Mouse (Mus musculus) forebrain, embryonic 16.5 days (tissue): ENCODE results near the gene Esrrg. TPM values are rescaled to one million over a fixed set of nuclear protein-coding genes. Genes with fewer than 3 reads are reported as not detected.

Experiments
- ATAC-seq: fragments of 200-750 bp; cut with Nextera tagmentation; 2 replicates; pipeline ENCODE4 v1.8.0; 2017; ENCODE audit warnings: mild to moderate bottlenecking, moderate library complexity
- H3K27ac ChIP-seq: fragments of 300-500 bp; sonication (generic); 2 replicates; pipeline ENCODE4 v1.5.1; 2014; ENCODE audit warnings: low read length, control low read depth
- H3K27me3 ChIP-seq: fragments of 300-500 bp; sonication (generic); replicated peaks from 2 replicates; pipeline ENCODE4 v1.6.1; 2014; ENCODE audit warnings: low read length; ENCODE audit not compliant: control insufficient read depth, insufficient read depth
- H3K36me3 ChIP-seq: fragments of 300-500 bp; sonication (generic); 2 replicates; pipeline ENCODE4 v1.6.1; 2014; ENCODE audit not compliant: control insufficient read depth, insufficient read depth
- H3K4me1 ChIP-seq: fragments of 300-500 bp; sonication (generic); replicated peaks from 2 replicates; pipeline ENCODE4 v1.6.1; 2014; ENCODE audit warnings: low read length; ENCODE audit not compliant: control insufficient read depth, insufficient read depth
- H3K4me2 ChIP-seq: fragments of 300-500 bp; sonication (generic); 2 replicates; pipeline ENCODE4 v1.6.1; 2014; ENCODE audit warnings: mild to moderate bottlenecking, low read length, control low read depth
- H3K4me3 ChIP-seq: fragments of 300-500 bp; sonication (generic); replicated peaks from 2 replicates; pipeline ENCODE4 v1.5.1; 2014; ENCODE audit warnings: mild to moderate bottlenecking, low read length, control low read depth
- H3K9ac ChIP-seq: fragments of 300-500 bp; sonication (generic); replicated peaks from 2 replicates; pipeline ENCODE4 v1.6.1; 2014; ENCODE audit warnings: low read depth, low read length, control low read depth
- H3K9me3 ChIP-seq: fragments of 300-500 bp; sonication (generic); 2 replicates; pipeline ENCODE4 v1.6.1; 2016; ENCODE audit warnings: low read length; ENCODE audit not compliant: control insufficient read depth
- WGBS: fragments of 180-500 bp; shearing (Covaris S2); extraction: QIAGEN DNeasy Blood & Tissue Kit; methylation state at CpG from one replicate; pipeline ENCODE4 v1.1.7; 2014; 5-methylcytosine and 5-hydroxymethylcytosine counted together
- polyA plus RNA-seq: library from polyadenylated mRNA; unstranded; fragments of >200 nt; fragmentation: Nextera tagmentation; extraction: Ambion mirVana; gene quantifications from 2 replicates; pipeline ENCODE4 v1.2.1, GENCODE M21; 2015

Gene Esrrg
- polyA plus RNA-seq, 1 experiment from 2014 or later = 11.2 TPM

DNA sequence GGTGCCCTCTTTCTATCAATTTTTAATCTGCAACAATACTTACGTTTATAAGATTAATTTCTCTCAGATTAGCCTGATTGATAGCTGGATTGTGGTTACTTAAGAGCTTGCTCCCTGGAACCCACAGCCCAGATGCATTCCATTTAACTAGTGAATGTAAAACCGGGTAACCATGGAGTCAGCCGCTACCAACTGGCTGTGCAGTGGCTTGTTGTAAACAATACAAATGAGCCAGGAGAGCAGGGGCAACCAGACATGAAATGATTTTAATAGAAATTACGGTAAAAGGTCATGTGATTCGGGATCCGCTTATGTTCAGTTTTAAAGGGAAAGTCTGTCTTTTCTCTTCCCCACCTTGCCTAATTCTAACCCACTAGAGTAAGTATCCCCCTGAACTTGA is 54.8 kb downstream of the Esrrg start:
- Histone ChIP-seq H3K27ac (no peak overlapping the region), H3K4me2 (no peak overlapping the region), H3K27me3 (no peaks in the 10 kb centered on the region), H3K9me3 (no peaks in the 10 kb centered on the region), H3K36me3 (no peaks in the 10 kb centered on the region), H3K4me3 (no peak overlapping the region), H3K4me1 (peaks cover 6% of the 10 kb centered on the region; the same call in 1 of the 2 replicates), H3K9ac (no peak overlapping the region)
- WGBS = 26% methylated on average over 6 of the region's 6 CpGs
- no peak for ATAC-seq

GRCm38 (mm10) chr1:187664261-187664660 is 55.7 kb downstream of the Esrrg start:
- 92% methylated on average over 7 of the region's 7 CpGs for WGBS

DNA sequence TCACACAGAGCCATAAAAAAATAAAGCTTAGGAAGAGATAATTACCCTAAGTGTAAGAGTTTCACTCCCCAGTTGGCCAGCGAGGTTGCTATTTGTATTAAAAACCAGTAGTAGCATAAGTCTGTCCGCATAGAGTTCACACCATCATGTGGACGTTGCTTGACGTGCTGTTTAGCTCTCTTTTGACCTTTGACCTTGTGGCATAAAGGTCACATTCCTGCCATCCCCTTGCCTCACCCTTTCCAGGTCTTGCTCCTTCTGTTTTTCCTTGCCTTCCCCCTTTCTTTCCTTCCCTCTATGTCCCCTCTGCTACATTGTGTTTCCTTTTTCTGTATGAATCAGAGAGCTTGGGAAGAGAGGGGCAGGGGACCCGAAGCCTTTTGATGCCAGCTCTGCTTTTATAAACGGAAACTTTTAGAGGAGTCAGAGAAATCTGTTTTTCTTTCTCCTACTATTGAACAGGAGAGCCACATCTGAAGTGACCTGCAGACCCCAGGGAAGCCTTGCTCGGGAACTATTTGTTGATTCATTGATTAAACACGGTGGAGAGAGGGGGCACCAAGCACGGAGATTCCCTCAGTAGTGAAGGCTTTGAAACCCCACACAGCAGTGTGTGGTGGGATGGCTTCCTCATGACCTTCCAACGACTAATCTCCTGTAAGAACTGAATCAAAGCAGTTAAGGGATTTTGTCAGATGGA is 57.5 kb downstream of the Esrrg start:
- no peaks in the 10 kb centered on the region for H3K36me3 ChIP-seq
- H3K4me2 ChIP-seq = no peak overlapping the region
- no peaks in the 10 kb centered on the region for H3K27me3 ChIP-seq
- H3K4me1 ChIP-seq = peaks cover 6% of the 10 kb centered on the region; the same call in 1 of the 2 replicates
- WGBS = 55% methylated on average over 10 of the region's 10 CpGs
- no peak overlapping the region for H3K4me3 ChIP-seq
- no peak for ATAC-seq
- no peak overlapping the region for H3K27ac ChIP-seq
- H3K9ac ChIP-seq = no peak overlapping the region
- no peaks in the 10 kb centered on the region for H3K9me3 ChIP-seq

More at GRCm38 (mm10) chr1:187664261-187664660, 55.7 kb downstream of the Esrrg start:
- no peaks in the 10 kb centered on the region for H3K27me3 ChIP-seq
- H3K4me3 ChIP-seq = no peak overlapping the region
- no peak overlapping the region for H3K9ac ChIP-seq
- H3K9me3 ChIP-seq = no peaks in the 10 kb centered on the region
- H3K4me1 ChIP-seq = peaks cover 6% of the 10 kb centered on the region; the same call in 1 of the 2 replicates
- no peak for ATAC-seq
- H3K36me3 ChIP-seq = no peaks in the 10 kb centered on the region
- H3K4me2 ChIP-seq = no peak overlapping the region
- H3K27ac ChIP-seq = no peak overlapping the region

- H3K4me3 ChIP-seq = no peak overlapping the region
- no peak overlapping the region for H3K27ac ChIP-seq
- H3K9ac ChIP-seq = no peak overlapping the region
- H3K9me3 ChIP-seq = no peaks in the 10 kb centered on the region
- 97% methylated on average over 6 of the region's 6 CpGs for WGBS
- no peaks in the 10 kb centered on the region for H3K36me3 ChIP-seq
- H3K4me1 ChIP-seq = no peaks in the 10 kb centered on the region
- no peaks in the 10 kb centered on the region for H3K27me3 ChIP-seq
- H3K4me2 ChIP-seq = no peak overlapping the region
- ATAC-seq = no peak
These were observed 61.2 kb downstream of the Esrrg start for GRCm38 (mm10) chr1:187669746-187670145.

DNA sequence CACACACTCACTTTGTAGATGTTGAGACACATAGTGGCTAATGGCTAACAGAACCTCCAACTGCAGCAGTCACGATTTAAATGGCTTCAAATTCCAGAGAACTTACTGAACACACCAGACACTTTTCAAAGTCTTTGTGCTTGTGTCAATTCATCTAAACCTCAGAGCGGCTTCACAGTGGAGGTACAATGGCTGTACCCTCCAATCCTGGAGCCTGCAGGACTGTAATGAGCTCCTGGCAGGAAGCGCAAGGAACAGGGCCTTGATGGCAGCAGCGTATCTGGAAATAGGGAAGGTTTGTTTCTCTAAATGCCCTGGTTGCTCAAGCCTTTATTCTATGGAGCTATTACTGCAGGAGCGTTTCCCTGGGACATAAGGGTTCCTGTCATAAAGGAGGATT is 63.9 kb downstream of the Esrrg start:
- Histone ChIP-seq H3K36me3 (no peaks in the 10 kb centered on the region), H3K27me3 (no peaks in the 10 kb centered on the region), H3K27ac (no peak overlapping the region), H3K9me3 (no peaks in the 10 kb centered on the region), H3K9ac (no peak overlapping the region), H3K4me1 (no peaks in the 10 kb centered on the region), H3K4me3 (no peak overlapping the region), H3K4me2 (no peak overlapping the region)
- 16% methylated on average over 5 of the region's 5 CpGs for WGBS
- no peak for ATAC-seq

- Histone ChIP-seq H3K27me3 (no peaks in the 10 kb centered on the region), H3K9ac (no peak overlapping the region), H3K4me1 (no peaks in the 10 kb centered on the region), H3K9me3 (no peaks in the 10 kb centered on the region), H3K27ac (no peak overlapping the region), H3K36me3 (no peaks in the 10 kb centered on the region), H3K4me3 (no peak overlapping the region), H3K4me2 (no peak overlapping the region)
- no peak for ATAC-seq
- WGBS = 75% methylated on average over 10 of the region's 10 CpGs
These were observed 66.2 kb downstream of the Esrrg start for GRCm38 (mm10) chr1:187674771-187675186.

GRCm38 (mm10) chr1:187676626-187677025 is 68.0 kb downstream of the Esrrg start:
- Histone ChIP-seq H3K9ac (no peak overlapping the region), H3K4me3 (no peak overlapping the region), H3K27ac (no peak overlapping the region), H3K4me1 (no peaks in the 10 kb centered on the region), H3K4me2 (no peak overlapping the region), H3K27me3 (no peaks in the 10 kb centered on the region), H3K36me3 (no peaks in the 10 kb centered on the region), H3K9me3 (no peaks in the 10 kb centered on the region)
- ATAC-seq = no peak
- WGBS = 82% methylated on average over 10 of the region's 10 CpGs

DNA sequence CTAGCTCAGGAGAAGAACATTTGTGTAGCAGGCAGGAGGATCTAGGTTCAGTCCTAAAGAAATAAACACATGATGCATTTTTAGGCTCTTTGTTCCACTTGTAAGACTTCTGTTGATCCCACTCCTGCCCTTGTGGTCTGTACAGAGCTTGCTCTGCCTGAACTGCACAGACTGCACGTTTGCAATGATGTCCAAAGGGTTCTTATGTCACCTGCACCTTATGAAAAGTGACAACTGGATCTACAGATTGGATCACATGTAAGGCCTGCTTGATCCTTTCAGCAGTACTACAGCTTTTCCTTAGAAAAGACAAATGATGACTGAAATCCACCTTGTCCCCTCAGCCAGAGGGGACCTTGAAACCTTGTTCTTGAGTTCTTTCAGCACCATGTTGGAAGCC is 70.7 kb downstream of the Esrrg start:
- 68% methylated on average over 1 of the region's 1 CpGs for WGBS
- no peaks in the 10 kb centered on the region for H3K4me1 ChIP-seq
- H3K9me3 ChIP-seq = no peaks in the 10 kb centered on the region
- no peaks in the 10 kb centered on the region for H3K36me3 ChIP-seq
- H3K27ac ChIP-seq = no peak overlapping the region
- ATAC-seq = no peak
- no peak overlapping the region for H3K9ac ChIP-seq
- no peak overlapping the region for H3K4me2 ChIP-seq
- no peak overlapping the region for H3K4me3 ChIP-seq
- H3K27me3 ChIP-seq = no peaks in the 10 kb centered on the region

DNA sequence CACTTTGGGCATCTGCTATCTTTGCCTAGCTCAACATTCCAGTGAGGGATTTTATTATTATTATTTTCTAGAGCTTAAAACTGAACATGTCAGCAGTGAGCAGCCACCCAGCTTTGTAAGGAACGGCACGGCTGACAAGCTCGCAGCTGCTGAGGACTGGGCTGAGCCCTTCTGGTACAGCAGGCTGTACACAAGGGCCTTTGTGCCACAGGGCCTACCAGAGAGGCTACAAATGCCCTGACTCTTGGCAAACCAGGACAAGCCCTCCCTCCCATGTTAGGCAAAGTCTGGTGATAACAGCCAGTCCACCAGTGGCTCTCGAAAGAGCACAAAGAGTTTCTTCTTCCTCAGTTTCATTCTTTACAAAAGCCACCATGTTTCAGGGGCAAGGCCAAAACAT is 75.9 kb downstream of the Esrrg start:
- H3K4me3 ChIP-seq = no peak overlapping the region
- H3K27ac ChIP-seq = no peak overlapping the region
- H3K4me1 ChIP-seq = no peaks in the 10 kb centered on the region
- no peaks in the 10 kb centered on the region for H3K9me3 ChIP-seq
- H3K27me3 ChIP-seq = no peaks in the 10 kb centered on the region
- WGBS = 75% methylated on average over 4 of the region's 4 CpGs
- no peak for ATAC-seq
- no peak overlapping the region for H3K4me2 ChIP-seq
- no peaks in the 10 kb centered on the region for H3K36me3 ChIP-seq
- no peak overlapping the region for H3K9ac ChIP-seq
